Mouse (Mus musculus) thymus, adult 18-20 months (tissue): Measurements from ENCODE around the gene Gm45785.

Source experiments
- DNase-seq, 2 experiments: peaks; one replicate each; pipeline ENCODE4 v3.0.0; 2022; ENCODE audit warnings: mixed read lengths in 2 of 2

The Gm45785 gene

GRCm38 (mm10) chr7:140857550-140858505 is 1.7 kb upstream of the Gm45785 start, which contains the start of gene Bet1l:
Gene Bet1l (minus strand): TSS chr7:140857577.
- DNase-seq = peak; percentile 16 to 35

GRCm38 (mm10) chr7:140856785-140857549 is 836 bp upstream of the Gm45785 start, which contains the start of gene Ric8a:
Gene Ric8a (plus strand): TSS chr7:140856957.
- DNase-seq = peak; percentile 78 to 84

GRCm38 (mm10) chr7:140855181-140855580 is 950 bp downstream of the Gm45785 start:
- no peak for DNase-seq

GRCm38 (mm10) chr7:140854483-140854882 is 1.6 kb downstream of the Gm45785 start:
- no peak for DNase-seq

- no peak for DNase-seq
These were observed 2.7 kb downstream of the Gm45785 start for GRCm38 (mm10) chr7:140853386-140853785.

GRCm38 (mm10) chr7:140851916-140852315 is 4.2 kb downstream of the Gm45785 start:
- DNase-seq = no peak

- no peak for DNase-seq
These were observed 7.5 kb downstream of the Gm45785 start for GRCm38 (mm10) chr7:140848591-140848990.

- DNase-seq = no peak
These were observed 8.2 kb downstream of the Gm45785 start, which contains the start of gene Odf3 for GRCm38 (mm10) chr7:140847755-140848580. Gene Odf3 (plus strand): TSS chr7:140847805.

GRCm38 (mm10) chr7:140846676-140847075 is 9.5 kb downstream of the Gm45785 start:
- DNase-seq = no peak

- DNase-seq = no peak
These were observed 10.4 kb downstream of the Gm45785 start for GRCm38 (mm10) chr7:140845683-140846082.

GRCm38 (mm10) chr7:140844905-140845665 is 11.0 kb downstream of the Gm45785 start, which contains the start of gene Scgb1c1:
Gene Scgb1c1 (plus strand): TSS chr7:140845547.
- DNase-seq = peak; percentile 69 to 72

GRCm38 (mm10) chr7:140843806-140844205 is 12.3 kb downstream of the Gm45785 start:
- no peak for DNase-seq

GRCm38 (mm10) chr7:140840750-140841735 is 15.1 kb downstream of the Gm45785 start:
- no peak for DNase-seq

GRCm38 (mm10) chr7:140839556-140839955 is 16.6 kb downstream of the Gm45785 start:
- DNase-seq = no peak

GRCm38 (mm10) chr7:140836243-140837115 is 19.7 kb downstream of the Gm45785 start:
- DNase-seq = no peak

- no peak for DNase-seq
These were observed 20.4 kb downstream of the Gm45785 start for GRCm38 (mm10) chr7:140835758-140836087.

GRCm38 (mm10) chr7:140834968-140835757 is 21.0 kb downstream of the Gm45785 start, which contains the start of gene Urah:
Gene Urah (plus strand): TSS chr7:140835018.
- no peak for DNase-seq

- DNase-seq = no peak
These were observed 22.8 kb downstream of the Gm45785 start for GRCm38 (mm10) chr7:140833341-140833740.
